Mouse (Mus musculus) kidney, embryonic 14.5 days (tissue): Measurements from ENCODE around the gene Cubn. TPM values are rescaled to one million over a fixed set of nuclear protein-coding genes. Genes with fewer than 3 reads are reported as not detected.
A peak's percentile ranks its signal among the peaks of the same experiment; 100 is the strongest.

ENCODE experiments used
- ATAC-seq: fragments of 200-750 bp; cut with Nextera tagmentation; 2 replicates; pipeline ENCODE4 v1.8.0; 2017; ENCODE audit warnings: moderate number of reproducible peaks, mild to moderate bottlenecking, moderate TSS enrichment, moderate library complexity; ENCODE audit not compliant: low FRiP score, low TSS enrichment
- H3K27ac ChIP-seq: fragments of 300-500 bp; sonication (generic); 2 replicates; pipeline ENCODE4 v1.5.1; 2014; ENCODE audit warnings: low read depth, mild to moderate bottlenecking, low read length, moderate library complexity, mixed read lengths
- H3K27me3 ChIP-seq: fragments of 300-500 bp; sonication (generic); 2 replicates; pipeline ENCODE4 v1.6.1; 2014; ENCODE audit warnings: mild to moderate bottlenecking, low read length; ENCODE audit not compliant: control insufficient read depth, insufficient read depth
- H3K36me3 ChIP-seq: fragments of 300-500 bp; sonication (generic); 2 replicates; pipeline ENCODE4 v1.6.1; 2014; ENCODE audit warnings: low read length, mixed read lengths; ENCODE audit not compliant: control insufficient read depth, insufficient read depth
- H3K4me1 ChIP-seq: fragments of 300-500 bp; sonication (generic); 2 replicates; pipeline ENCODE4 v1.6.1; 2014; ENCODE audit warnings: low read length, mixed read lengths; ENCODE audit not compliant: control insufficient read depth, insufficient read depth
- H3K4me2 ChIP-seq: fragments of 300-500 bp; sonication (generic); replicated peaks from 2 replicates; pipeline ENCODE4 v1.6.1; 2014; ENCODE audit warnings: low read depth, mild to moderate bottlenecking, low read length
- H3K4me3 ChIP-seq: fragments of 300-500 bp; sonication (generic); 2 replicates; pipeline ENCODE4 v1.5.1; 2014; ENCODE audit warnings: mild to moderate bottlenecking, low read length
- H3K9ac ChIP-seq: fragments of 300-500 bp; sonication (generic); 2 replicates; pipeline ENCODE4 v1.6.1; 2014; ENCODE audit warnings: low read depth, mild to moderate bottlenecking, low read length, moderate library complexity
- H3K9me3 ChIP-seq: fragments of 300-500 bp; sonication (generic); 2 replicates; pipeline ENCODE4 v1.6.1; 2016; ENCODE audit warnings: low read length; ENCODE audit not compliant: control insufficient read depth
- WGBS: fragments of 180-500 bp; shearing (Covaris S2); extraction: QIAGEN DNeasy Blood & Tissue Kit; methylation state at CpG from one replicate; pipeline ENCODE4 v1.1.7; 2014; 5-methylcytosine and 5-hydroxymethylcytosine counted together
- polyA plus RNA-seq: library from polyadenylated mRNA; unstranded; fragments of >200 nt; fragmentation: Nextera tagmentation; extraction: Ambion mirVana; gene quantifications from 2 replicates; pipeline ENCODE4 v1.2.1, GENCODE M21; 2014

The Cubn gene
- polyA plus RNA-seq, 1 experiment from 2014 or later: 3.1 TPM

DNA sequence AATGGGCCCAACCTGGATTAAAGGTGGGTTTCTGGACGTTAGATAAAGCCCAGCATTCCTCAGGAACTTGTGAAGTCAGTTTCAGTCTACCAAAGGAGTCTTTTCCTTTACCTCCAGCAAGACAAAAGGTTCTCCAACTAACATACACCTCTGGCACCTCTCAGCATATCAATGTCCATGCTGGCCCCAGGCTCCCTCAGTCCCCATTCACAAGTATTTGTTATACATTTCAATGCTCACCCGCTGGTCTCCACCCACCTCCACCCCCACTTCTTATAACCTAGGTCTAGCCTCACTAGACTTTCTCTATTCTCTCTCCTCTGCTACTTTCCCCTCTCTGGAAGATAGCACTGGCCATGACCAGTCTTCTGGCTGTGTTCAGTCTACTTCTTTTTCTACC lies 121.1 kb downstream of the Cubn start:
- Histone ChIP-seq H3K9ac (no peak overlapping the region), H3K27ac (no peak overlapping the region), H3K4me3 (no peak overlapping the region), H3K36me3 (no peaks in the 10 kb centered on the region), H3K4me2 (no peak overlapping the region), H3K4me1 (peaks cover 14% of the 10 kb centered on the region), H3K9me3 (no peaks in the 10 kb centered on the region), H3K27me3 (no peaks in the 10 kb centered on the region)
- no peak for ATAC-seq
- WGBS: 49% methylated on average over 2 of the region's 2 CpGs

DNA sequence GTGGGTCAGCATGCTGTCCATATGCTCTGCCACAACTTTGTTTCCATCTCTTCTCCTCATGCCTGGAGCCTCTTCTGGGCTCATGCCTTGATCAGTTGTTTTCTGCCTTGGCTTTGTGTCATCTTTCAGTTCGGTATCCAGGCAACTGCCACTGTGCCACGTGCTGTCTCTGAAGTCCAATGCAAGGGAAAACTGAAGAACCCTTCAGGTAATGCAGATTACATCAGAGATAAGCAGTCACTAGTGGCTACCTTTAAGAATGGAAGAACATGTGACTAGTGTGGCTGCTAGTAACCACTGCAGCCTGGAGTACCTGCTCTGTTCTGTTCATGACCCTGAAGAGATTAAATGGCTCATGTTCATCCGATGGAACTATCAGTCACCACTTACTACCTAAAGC lies 123.1 kb downstream of the Cubn start:
- Histone ChIP-seq H3K9me3 (no peaks in the 10 kb centered on the region), H3K4me1 (peaks cover 14% of the 10 kb centered on the region), H3K9ac (no peak overlapping the region), H3K4me2 (no peak overlapping the region), H3K27ac (no peak overlapping the region), H3K4me3 (no peak overlapping the region), H3K27me3 (no peaks in the 10 kb centered on the region), H3K36me3 (no peaks in the 10 kb centered on the region)
- 80% methylated on average over 3 of the region's 3 CpGs for WGBS
- ATAC-seq: no peak

DNA sequence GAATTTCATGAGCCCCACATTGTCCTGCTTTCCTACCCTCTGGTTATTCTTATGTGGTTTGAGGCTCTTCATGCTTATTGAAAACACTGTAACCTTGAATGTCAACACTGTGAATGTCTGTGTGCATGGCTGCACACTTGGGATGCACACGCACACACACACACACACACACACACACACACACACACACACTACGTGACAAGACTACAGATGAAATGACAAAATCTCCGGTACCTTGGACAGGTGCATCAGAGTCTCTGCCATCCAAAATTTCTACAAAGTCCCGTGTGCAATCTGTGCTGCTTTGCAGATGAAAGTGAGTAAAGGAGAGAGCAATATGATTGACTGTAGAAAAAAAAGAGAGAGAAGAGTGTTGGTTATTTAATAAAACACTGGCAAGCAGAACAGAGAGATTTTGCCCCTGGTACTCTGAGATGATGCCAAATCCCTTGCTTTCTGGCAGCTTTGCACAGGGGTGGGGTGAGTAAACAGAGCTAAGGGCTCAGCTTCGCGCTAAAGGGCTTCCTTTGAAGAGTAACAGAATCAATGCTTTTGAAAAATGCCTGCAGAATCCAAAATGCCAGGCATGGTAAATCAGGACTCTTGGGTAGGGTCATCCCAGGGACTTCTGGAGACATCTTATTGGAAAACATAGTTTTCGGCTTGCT lies 133.6 kb downstream of the Cubn start:
- Histone ChIP-seq H3K4me3 (no peak overlapping the region), H3K27me3 (no peaks in the 10 kb centered on the region), H3K4me2 (no peak overlapping the region), H3K36me3 (no peaks in the 10 kb centered on the region), H3K9me3 (no peaks in the 10 kb centered on the region), H3K27ac (no peak overlapping the region), H3K9ac (no peak overlapping the region), H3K4me1 (0 out of 2 replicates have a peak, but pooled peaks cover 4% of the 10 kb centered on the region)
- 57% methylated on average over 7 of the region's 7 CpGs for WGBS
- ATAC-seq: no peak

DNA sequence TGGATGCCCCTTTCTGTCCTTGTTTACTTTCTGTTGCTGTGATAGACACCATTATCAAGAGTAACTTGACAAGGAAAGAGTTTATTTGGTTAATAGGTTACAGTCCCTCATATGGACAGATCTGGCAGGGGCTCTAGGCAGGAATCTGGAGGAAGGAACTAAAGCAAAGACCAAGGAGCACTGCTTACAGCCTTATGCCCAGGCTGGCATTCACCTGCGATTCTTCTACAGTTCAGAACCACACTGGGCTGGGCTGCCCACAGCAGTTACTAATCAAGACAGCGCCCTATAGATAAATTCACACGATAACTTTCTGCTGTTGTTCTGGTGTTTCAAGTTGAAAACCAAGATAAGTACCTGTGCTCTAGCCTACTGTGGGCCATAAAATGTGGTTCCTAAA lies 138.8 kb downstream of the Cubn start:
- no peaks in the 10 kb centered on the region for H3K4me1 ChIP-seq
- H3K27me3 ChIP-seq: no peaks in the 10 kb centered on the region
- no peak overlapping the region for H3K4me3 ChIP-seq
- no peak overlapping the region for H3K27ac ChIP-seq
- no peaks in the 10 kb centered on the region for H3K36me3 ChIP-seq
- no peaks in the 10 kb centered on the region for H3K9me3 ChIP-seq
- H3K4me2 ChIP-seq: no peak overlapping the region
- ATAC-seq: no peak
- 92% methylated on average over 3 of the region's 3 CpGs for WGBS
- no peak overlapping the region for H3K9ac ChIP-seq

DNA sequence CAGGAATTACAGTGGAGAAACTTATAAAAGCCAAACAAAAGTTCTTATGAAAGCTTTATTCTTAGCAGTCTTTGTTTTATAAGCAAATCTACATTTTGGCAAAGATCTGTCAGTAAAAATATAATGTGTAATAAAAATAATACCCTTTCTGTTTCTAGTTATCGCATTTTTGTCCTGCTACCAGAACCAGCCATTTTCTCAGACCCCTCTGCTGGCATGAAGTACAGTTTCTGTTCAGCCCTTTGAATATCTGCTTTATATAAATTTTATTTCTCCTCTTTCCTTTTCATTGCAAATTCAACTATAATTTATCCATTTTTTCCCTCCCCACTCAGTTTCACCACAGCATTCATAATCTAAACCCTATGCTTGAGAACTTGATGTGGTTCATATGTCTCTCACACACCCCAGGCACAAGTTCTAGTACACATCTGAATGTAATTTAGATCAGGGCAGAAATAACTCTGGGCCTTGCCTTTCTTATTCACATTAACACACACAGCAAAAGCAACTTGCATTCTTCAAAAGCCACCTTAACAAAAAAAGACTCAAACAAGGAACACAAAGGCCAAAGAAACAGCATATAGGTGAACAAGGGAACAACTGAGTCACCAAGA lies 139.4 kb downstream of the Cubn start:
- no peak for ATAC-seq
- Histone ChIP-seq H3K4me1 (no peaks in the 10 kb centered on the region), H3K27me3 (no peaks in the 10 kb centered on the region), H3K36me3 (no peaks in the 10 kb centered on the region), H3K4me2 (no peak overlapping the region), H3K9me3 (no peaks in the 10 kb centered on the region), H3K4me3 (no peak overlapping the region), H3K27ac (no peak overlapping the region), H3K9ac (no peak overlapping the region)
- WGBS: 90% methylated on average over 1 of the region's 1 CpGs

DNA sequence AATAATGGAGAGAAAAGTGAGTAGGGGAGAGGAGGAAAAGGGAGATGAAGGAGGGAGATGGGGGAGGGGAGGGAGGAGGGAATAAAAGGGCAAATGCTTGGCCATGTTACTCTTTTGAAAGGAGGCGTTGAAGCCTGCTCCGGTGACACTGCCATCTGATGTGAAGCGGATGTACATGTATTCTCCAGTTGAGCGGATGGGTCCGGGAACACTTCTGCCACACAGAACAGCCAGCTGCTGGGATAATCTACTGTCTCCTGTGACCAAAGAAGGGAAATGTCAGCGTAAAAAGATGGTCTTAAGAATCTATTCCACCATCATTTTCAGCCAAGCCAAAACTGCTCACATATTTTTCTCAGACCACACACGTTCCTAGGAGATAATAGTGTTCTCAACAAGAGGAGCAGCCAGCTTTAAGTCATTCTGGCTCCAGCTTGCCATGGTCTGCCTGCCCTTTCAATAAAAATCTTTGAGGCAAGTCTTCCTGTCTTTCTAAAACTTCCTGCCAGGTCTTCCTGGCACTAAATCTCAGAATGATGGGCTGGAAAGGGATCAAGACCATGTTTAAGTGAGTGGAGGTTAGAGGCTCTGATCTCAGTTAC lies 149.2 kb downstream of the Cubn start:
- Histone ChIP-seq H3K9me3 (no peaks in the 10 kb centered on the region), H3K4me1 (0 out of 2 replicates have a peak, but pooled peaks cover 3% of the 10 kb centered on the region), H3K4me3 (no peak overlapping the region), H3K27ac (no peak overlapping the region), H3K9ac (no peak overlapping the region), H3K4me2 (no peak overlapping the region), H3K27me3 (no peaks in the 10 kb centered on the region), H3K36me3 (no peaks in the 10 kb centered on the region)
- WGBS: 38% methylated on average over 7 of the region's 7 CpGs
- peak; percentile 60; the same call in 1 of the 2 replicates for ATAC-seq

DNA sequence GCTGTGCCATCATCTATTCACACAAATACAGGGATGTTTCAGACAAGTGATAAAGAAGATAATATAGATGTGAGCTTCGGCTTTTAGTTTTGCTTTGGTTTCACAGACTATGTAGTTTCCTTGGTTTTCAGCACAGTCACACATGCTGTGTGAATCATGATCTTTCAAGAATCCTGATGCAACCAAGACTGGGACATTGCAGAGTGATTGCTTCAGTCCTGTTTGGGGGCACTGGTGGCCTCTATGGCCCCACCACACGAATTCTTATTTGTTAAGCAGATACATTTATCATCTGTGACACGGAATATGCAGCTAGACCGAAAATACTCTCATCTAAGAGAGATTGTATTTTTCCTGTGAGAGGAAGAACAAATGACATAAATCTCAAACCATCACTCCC lies 156.2 kb downstream of the Cubn start:
- H3K4me1 ChIP-seq: no peaks in the 10 kb centered on the region
- no peaks in the 10 kb centered on the region for H3K27me3 ChIP-seq
- ATAC-seq: no peak
- H3K27ac ChIP-seq: no peak overlapping the region
- H3K4me2 ChIP-seq: no peak overlapping the region
- no peak overlapping the region for H3K9ac ChIP-seq
- WGBS: 65% methylated on average over 4 of the region's 4 CpGs
- no peak overlapping the region for H3K4me3 ChIP-seq
- no peaks in the 10 kb centered on the region for H3K36me3 ChIP-seq
- no peaks in the 10 kb centered on the region for H3K9me3 ChIP-seq

DNA sequence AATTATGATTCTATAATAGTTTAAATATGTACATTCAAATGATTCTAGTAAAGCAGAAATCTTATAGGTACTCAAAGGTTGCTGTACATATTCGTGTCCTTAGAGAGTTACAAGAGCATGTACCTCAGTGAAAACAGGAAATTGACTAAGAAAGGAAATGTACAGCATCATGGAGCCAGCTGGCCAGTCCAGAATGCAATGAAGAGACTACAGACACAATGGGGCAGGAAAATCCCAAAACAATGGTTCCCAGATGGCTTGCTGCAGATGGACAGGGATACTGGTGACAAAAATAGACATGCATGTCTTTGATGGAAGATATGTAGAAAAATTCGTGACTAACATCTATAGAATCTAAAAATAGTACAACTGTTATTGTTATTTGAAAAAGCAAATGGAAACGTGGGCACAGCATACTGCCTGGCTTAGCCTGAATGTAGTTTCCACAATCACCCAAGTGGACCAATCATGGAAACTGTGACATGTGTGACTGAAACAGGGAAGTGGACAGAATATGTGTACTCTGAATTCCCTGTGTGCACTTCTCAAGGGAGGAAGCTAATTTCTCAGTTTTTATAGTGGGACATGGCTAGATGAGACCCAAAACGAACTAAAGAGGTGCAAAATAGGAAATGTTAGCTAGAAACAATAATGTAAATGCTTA lies 161.7 kb downstream of the Cubn start:
- H3K4me2 ChIP-seq: no peak overlapping the region
- H3K4me3 ChIP-seq: no peak overlapping the region
- no peaks in the 10 kb centered on the region for H3K9me3 ChIP-seq
- no peak for ATAC-seq
- no peaks in the 10 kb centered on the region for H3K4me1 ChIP-seq
- H3K27me3 ChIP-seq: no peaks in the 10 kb centered on the region
- 58% methylated on average over 4 of the region's 4 CpGs for WGBS
- no peak overlapping the region for H3K9ac ChIP-seq
- H3K27ac ChIP-seq: no peak overlapping the region
- no peaks in the 10 kb centered on the region for H3K36me3 ChIP-seq

DNA sequence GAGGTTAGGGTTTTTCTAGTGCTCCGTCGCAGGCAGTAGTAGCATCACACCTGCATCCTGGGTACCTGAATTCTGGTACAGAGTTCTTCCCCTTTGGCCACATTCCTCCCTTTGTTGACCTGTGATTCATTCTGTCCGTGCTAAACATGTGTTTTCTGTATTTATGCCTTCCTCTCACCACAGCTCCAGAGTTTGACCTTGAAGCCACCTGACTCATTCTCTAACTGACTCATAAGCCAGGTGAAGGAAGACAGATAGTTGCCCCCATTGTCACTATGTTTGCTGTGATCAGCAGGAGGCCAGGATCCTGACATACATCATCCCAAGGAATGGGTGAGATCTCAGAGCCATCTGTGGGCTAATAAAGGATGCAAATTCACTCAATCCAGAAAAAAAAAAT lies 188.2 kb downstream of the Cubn start:
- Histone ChIP-seq H3K36me3 (no peaks in the 10 kb centered on the region), H3K4me1 (no peaks in the 10 kb centered on the region), H3K4me2 (no peak overlapping the region), H3K27me3 (no peaks in the 10 kb centered on the region), H3K9me3 (no peaks in the 10 kb centered on the region), H3K9ac (no peak overlapping the region), H3K4me3 (no peak overlapping the region), H3K27ac (no peak overlapping the region)
- ATAC-seq: no peak
- 79% methylated on average over 3 of the region's 3 CpGs for WGBS
